Mouse (Mus musculus) erythroblast, adult 5-6 weeks (primary cell): ENCODE results near the gene D630039A03Rik. TPM values are rescaled to one million over a fixed set of nuclear protein-coding genes. Genes with fewer than 3 reads are reported as not detected.

Experiments used
- ATAC-seq: replicated peaks from 2 replicates; pipeline ENCODE4 v1.8.0; 2016; ENCODE audit warnings: moderate number of reproducible peaks, mild to moderate bottlenecking, moderate TSS enrichment, inconsistent platforms; ENCODE audit not compliant: poor library complexity, low FRiP score, severe bottlenecking
- total RNA-seq, 2 experiments: library from RNA; stranded (forward) in 1 of 2; stranded (reverse) in 1 of 2; fragments of 150-400 nt in 1 of 2; fragments of 200-764, 138-1000 nt in 1 of 2; gene quantifications; 2 replicates each; pipeline versions ENCODE4 v1.2.3 to v1.2.4; 2015 to 2017; ENCODE audit warnings: low replicate concordance in 2 of 2

The D630039A03Rik gene
- 0.42 TPM in 1 of 2 replicates, not detected in the other for total RNA-seq (2015; ENCODE audit: low replicate concordance)
- 0.51 TPM in 1 of 2 replicates, not detected in the other for total RNA-seq (2017; ENCODE audit: low replicate concordance)

DNA sequence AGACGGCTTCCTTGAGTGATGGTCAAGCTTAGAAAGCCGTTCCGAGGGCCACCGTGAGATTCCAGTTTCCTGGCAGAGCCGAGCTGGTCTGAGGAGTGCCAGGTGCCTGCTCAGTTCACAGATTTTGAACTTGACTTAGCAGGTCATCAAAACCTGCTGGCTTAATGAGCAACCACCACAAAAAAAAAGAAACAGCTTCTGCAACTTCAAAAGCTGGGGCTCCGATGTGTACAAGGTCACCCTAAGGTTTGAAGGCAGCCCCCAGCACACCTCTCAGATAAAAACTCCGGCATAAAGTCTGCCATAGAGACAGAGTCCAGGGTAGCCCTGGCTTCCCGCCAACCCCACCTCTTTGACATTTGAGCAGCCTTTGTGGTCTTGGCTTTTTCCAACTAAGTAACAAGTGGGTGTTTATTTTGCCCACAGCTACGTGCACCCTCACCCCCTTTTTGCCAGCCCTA lies at the start of gene D630039A03Rik:
Gene D630039A03Rik, minus strand, starts transcription at position 97 of the 461 bp plus-strand sequence.
- ATAC-seq = no peak

DNA sequence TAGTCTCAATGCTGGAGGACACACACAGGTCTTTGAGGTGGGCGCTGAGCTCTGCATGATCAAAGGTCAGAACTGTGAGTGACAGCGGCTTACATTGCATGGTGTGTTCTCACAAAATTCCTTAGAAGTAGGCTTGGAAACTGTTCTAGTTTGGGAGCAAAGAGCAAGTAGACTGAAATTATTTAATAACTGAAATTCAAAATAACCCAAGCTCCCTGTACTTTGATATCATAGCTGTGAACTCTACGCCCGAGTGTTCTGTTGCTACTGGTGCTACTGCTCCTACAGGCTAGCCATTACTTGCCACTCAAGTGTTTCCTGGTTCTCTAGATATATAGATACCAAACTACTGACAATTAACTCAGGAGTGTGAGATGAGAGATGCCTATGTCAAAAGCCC lies 49.4 kb upstream of the D630039A03Rik start:
- no peak for ATAC-seq

DNA sequence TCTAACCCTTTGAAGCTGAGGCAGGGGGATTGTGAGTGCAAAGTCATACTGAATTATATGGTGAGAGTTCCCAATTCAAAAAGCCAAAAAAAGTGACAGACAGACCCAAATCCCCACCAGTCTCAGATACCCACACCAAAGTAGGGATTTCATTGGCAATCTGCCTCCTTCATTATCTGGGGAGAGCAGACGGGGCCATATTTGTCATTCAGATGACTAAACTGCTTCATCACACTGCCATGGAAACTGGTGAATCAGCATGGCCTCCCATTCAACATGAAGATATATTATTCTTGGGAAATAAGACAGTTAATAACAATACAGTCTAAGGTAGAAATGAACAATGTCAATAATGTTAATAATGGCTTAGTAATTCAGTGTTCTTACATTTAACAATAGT lies 48.0 kb upstream of the D630039A03Rik start:
- no peak for ATAC-seq

DNA sequence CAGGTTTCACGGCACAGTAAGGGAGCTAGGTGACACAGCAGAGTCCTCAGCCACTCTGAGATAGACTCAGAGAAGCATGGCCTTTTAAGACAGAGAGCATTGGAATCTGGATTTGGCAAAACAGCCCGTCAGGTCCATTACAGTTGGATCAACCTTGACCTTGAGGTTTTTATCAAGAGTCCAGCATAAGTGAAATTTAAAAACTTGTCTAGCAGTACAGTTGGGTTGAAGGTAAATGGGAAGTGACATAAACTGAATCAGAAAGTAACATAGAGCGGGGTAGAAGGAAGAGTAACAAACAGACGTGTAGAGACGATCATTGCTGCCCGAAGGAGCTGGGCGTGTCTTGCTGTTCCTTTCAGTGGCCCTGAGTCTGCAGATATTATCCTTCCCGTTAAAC lies 43.0 kb upstream of the D630039A03Rik start:
- ATAC-seq = no peak

DNA sequence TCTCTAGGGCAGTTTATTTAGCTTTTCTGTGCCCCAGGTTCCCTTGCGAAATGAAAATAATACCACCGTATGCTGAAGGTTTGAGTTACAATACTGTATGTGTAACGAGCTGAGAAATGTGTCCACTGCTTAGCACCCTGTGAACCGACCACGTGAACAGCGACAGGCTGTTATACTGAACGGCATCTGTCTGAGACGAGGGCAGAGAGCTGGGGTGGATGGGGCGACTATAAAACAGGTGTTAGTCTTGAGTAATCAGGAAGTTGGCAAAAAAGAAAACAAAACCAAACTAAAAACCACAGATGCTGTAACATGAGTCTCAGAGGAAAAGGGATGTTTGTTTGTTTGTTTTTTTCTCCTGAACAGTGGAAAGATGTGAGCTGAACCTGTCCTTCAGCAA lies 42.0 kb upstream of the D630039A03Rik start:
- ATAC-seq = no peak

DNA sequence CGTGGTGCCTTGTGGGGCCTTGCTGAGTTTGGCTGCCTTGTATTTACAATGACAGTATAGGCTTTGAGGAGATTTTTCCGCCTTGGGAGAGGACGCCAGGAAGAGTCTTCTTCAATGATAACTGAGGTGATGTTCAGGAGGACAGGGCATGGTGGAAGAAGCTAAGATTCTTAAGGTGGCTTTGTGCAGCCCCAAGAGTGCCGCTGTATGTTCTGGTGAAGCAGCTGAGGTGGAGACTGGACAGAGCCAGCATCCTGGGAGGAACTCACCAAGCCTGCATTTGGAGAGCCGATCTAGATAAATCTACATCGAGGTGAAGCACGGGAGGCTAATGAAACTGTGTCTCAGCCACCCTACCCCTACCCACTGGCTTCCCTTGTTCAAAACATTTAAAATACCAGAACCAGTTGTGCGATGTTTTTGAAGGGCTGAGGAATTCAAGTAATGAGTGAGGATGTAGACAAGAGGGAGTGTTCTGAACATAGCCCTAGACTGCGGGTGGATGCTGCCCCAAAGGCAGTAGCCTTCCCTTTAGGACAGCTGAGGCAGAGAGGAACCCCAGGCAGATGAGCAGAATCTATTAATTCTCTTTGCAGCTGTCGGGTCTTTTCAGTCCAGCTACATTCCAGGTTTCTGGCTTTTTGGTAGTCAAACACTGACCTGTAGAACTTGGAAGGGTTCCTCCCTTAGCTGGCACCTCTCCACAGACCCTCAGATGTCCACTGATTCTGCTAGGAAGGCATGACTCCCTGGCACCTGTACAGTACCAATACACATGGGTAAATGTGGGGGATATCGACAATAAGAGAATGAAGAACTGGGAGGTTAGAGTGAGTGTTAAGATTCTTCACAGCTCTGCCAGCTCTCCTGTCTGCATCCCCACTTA lies 41.3 kb upstream of the D630039A03Rik start:
- peak; percentile 24 for ATAC-seq

DNA sequence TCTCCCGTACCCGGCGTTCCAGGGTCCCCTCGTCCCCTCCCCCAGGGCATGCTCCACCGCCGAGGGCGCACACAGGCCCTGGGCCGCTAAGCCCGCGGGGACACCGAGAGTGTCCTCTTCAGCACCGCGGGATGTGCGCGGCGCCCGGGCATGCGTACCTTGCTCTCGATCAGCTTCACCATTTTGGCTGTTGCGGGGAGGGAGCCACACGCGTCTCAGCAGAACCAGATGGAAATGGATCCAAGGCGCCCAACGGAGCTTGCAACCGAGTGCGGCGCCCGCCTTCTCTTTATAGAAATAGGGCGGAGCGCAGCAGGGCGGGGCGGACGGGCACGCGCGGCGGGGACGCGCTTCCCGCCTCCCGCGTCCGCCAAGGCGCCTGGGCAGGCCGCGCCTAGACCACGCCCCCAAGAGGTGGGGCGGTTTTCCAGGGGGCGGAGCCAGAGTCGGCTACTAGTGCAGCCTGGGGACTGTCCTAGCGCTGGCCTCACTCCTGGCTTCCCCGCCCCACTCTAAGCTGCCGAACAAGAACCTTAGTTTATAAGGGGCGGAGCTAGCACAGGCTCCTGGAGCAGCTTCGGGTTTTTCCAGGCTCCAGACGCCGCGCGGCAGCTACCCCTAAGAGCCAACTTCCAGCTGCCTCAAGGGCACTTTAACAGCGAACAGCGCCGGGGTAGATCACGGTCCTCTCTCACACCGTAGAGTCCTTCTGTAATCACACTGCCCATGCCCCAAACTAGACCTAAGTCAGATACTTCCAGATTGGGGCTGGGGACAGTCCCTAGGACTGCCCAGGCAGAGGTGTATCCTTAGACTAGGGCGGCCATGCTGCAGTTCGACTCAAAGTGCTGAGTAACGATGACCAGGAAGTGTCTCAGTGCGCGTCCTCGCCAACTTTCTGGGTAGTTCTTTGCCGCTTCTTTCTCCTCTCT lies 40.2 kb upstream of the D630039A03Rik start, which contains the start of gene Txn1:
Gene Txn1, minus strand, starts transcription at position 383 of the 932 bp plus-strand sequence.
- peak; percentile 86 for ATAC-seq

DNA sequence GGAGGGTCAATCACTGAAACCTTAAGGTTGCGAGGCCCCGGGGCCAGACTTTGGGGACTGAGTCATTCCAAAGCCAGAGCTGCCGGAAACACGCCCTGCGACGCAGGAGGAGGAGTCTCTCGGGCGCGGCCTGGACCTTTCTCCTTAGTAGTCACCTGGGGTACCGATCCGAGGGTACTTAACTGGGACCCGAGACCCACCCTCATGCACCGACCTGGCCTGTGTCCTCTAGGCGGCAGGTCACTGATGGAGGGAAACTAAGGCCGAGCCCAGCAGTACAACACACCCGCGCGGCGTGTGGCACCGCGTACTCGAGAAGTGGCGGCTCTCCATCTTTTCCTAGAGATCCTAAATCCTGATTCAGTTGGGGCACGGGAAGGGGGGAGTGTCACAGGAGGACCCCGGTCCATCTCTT lies 39.5 kb upstream of the D630039A03Rik start:
- peak; percentile 73 for ATAC-seq

DNA sequence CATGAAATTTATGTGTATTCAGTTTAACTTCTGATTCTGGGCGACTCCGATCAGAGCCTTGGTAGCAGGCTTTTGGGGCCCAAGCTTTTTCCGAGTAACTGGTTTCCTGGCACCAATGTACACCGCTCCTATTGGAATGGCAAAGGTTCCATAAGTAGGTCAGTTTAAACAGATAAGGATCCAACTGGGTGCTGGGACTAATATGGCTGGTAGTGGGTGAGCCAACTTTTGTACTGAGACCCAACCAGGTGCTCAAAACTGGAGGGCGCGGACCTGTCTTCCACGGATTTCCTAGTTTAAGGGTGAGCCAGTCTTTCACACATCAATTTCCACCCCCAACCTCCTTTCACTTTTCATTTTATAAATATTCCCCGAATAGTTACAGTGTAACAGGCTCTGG lies 38.9 kb upstream of the D630039A03Rik start:
- ATAC-seq = no peak

DNA sequence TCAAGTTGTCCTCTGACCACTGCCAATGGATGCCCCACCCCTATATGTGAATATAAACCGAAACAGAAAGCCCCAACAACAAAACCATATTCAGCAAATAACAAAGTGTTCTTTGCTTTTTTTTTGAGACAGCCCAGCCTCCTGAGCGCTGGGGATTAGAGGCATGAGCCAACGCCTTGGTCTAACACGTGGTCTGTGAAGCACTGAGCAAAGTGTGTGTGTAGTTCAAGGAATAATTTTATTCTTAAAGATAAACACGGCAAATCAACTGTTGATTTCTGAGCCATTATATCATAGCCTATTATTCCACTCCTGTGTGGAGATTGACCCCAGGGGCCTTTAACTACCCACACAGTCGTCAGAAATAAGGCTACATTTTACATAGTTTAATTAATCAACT lies 38.5 kb upstream of the D630039A03Rik start:
- ATAC-seq = no peak

DNA sequence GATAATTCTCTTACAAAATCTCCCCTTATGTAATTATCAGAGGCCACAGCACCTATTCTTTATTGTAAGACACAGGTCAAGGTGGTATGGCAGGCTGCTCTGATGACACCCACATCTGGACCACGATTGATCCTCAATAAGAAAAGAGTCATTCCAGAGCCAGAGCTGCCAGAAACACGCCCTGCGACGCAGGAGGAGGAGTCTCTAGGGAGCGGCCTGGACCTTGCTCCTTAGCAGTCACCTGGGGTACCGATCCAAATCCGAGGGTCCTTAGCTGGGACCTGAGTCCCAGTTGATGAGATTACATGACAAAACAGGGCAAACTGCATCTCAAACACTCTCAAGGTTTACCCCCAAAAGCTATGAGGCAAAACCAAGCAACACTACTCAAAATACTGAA lies 37.7 kb upstream of the D630039A03Rik start:
- no peak for ATAC-seq

DNA sequence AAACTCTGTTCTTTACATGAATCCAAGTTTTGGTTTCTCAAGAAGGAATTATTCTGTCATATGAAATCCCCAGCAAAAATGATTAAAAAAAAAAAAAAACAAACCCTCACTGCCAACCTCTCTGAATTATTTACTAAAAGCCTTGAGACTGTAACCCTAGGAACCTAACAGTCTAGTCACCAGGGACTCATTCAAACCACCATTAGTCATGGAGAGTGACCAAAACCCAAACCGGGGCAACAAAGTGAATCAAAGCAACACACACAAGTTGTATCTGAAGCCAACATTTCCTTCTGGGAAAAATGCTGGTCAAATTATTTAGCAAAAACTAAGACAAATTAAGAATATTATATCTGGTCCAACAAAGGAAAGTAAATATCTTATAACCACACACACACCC lies 36.8 kb upstream of the D630039A03Rik start:
- no peak for ATAC-seq

DNA sequence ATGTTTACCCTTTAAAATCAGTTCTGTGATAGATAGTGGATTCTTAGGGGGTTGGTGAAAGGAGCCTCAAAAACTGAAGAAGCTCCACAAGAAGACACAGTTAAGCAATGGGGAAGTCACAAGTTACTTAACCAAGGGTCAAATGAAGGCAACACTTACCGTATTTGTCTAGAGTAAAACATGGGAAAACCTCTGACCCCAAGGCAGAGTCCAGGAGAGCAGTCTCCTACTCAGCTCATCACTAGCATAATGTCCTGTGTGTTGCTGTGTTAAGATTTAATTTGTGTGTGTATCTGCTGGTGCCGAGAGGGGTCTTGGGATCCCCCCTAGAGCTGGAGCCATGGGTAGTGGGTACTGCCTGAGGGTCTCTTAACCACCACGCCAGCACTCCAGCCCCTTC lies 36.3 kb upstream of the D630039A03Rik start:
- no peak for ATAC-seq

DNA sequence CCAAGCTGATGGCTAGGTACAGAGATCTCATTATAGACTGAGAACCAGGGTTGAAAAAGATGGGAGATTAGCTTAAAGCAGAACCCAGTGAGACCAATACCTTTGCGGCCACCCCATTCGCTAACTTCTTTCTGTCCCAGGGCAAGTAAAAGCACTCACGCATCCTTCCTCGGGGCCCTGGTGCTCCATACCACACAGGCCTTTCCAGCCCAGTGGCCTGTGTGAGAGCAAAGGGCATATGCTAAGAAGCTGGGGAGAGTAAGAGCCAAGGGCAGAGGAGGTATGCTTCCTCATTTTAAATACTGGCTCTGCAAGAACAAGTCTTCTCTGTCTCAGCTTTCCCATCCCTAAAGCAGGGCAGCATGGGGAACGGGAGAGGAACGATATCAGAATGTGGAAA lies 33.8 kb upstream of the D630039A03Rik start:
- no peak for ATAC-seq

DNA sequence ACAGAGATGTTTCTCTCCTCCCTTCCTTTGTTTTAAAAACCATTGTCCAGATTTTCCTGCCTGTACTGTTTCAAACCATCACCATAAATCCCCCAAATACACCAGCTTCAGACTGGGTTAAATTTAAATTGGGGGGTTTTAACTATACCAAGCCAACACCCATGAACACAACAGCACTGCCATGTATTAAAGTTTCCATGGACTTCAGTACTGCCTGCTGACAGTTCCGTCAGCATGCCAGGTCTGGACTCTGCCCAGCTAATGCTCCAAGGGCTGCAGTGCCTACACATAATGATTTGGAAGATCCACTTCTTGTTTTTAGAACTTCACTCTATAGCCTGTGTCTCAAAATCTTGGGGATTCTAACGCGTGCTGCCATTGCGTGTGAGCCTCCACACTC lies 31.4 kb upstream of the D630039A03Rik start:
- no peak for ATAC-seq

DNA sequence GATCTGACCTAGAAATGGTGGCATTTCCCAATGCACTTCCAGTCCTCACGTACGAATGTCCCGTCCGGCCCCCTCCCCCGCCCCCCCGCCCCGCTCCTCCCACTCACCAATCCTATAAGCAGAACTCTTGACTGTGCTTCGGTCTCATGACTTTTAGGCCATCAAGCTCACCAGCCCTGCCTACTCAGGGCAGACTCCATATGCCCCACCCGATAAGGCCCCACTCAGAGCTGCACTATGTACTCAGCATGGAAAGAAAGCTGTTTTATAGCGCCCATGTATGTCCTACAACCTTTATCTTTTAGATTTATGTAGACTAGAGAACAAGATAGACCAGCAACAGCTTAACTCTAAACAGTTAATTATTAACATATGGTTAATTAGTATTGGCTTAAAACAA lies 30.9 kb upstream of the D630039A03Rik start:
- no peak for ATAC-seq

DNA sequence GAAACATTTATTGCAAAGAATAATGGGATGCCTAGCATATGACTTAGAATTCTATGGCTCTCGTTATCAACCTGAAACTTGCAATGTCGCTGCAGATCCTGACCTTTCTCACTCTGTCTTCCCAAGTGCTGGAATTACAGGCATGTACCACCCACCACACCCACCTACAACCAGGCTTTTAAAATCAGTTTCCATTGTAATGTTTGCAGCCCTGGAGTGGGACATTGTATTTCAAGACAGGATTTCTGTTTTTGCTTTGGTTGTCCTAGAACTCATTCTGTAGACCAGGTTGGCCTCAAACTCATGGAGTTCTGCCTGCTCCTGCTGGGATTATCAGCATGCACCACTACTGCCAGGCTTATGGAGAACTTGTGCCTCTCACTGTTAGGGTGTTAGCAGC lies 26.8 kb upstream of the D630039A03Rik start:
- no peak for ATAC-seq

DNA sequence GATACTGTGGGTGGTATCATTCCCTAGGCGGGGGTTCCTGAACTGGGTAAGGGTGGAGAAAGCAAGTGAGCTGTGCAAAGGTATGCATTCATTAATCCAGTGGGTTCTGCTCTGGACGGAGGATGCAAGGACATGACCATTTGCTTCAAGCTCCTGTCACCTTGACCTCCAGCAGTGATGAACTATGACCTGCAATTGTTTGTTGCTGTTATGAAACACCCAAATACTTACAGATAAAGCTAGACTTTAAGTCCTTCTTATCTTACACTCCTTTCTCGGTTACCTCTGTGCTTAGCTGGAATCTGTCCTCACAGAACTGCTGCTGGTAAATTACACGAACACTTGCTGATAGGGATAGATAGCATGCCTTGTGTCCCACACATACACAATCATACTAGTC lies 24.5 kb upstream of the D630039A03Rik start:
- ATAC-seq = no peak

DNA sequence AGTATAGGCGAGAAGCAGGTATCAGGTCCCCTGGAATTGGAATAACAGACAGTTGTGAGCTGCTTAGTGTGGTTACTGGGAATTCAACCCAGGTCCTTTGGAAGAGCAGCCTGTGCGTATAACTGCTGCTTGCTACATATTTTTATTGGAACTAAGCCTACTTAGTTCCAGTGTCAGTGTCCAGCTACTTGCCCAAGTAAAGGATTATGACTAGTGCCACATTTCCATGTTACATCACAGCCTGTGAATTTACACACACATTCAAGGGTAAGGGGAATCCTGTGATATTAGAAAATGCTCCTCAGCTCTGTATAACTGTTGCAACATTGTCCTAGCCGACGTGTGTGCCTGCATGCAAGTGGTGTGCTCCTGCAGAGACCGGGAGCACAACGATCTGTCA lies 21.2 kb upstream of the D630039A03Rik start:
- no peak for ATAC-seq

DNA sequence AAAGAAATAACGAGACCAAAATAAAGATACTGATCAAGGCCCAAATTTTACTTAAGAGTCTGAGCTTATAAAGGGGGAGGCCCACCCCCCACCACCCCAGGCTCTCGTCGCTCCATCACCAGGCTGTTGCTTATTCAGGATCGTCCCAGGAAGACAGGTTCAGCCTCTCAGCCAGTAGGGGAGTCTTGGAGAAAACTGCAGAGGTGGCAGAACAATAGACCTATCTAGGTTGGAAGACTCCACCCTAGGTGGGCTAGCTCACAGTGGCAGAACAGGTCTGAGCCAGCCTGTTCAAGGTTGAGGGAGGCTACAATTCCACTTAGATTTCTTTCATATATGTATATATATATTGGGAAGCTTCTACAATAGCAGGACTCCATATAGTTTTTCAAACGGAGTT lies 18.1 kb upstream of the D630039A03Rik start:
- no peak for ATAC-seq
